Mouse (Mus musculus): Measurements from ENCODE around the gene Rbm14.
"Not testable (repeated sequence)": the region's sequence is repeated elsewhere in the genome, so short reads cannot be mapped to it uniquely, and the experiment has no call there.

The Rbm14 gene

DNA sequence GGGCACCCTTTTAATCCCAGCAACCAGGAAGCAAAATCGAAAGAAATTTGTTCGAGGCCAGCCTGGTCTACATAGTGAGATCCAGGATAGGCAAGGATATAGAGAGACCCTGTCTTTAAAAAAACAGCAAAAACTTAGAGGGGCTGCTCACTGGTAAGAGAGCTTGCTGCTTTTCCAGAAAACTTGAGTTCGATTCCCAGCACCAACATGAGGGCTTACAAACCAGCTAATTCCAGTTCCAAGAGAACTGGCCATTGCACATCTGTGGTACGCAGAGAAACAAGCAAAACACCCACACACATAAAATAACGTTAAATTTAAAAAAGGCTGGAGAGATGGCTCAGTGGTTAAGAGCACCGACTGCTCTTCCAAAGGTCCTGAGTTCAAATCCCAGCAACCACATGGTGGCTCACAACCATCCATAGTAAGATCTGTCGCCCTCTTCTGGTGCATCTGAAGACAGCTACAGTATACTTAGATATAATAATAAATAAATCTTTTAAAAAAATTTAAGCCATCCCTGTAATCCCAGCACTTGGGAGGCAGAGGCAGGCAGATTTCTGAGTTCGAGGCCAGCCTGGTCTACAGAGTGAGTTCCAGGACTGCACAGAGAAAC lies 1.0 kb upstream of the Rbm14 start:
- peak; percentile 4 for DNase-seq (ENCODE audit: low spot score)

- DNase-seq (ENCODE audit: low spot score), result no peak
These were observed 442 bp upstream of the Rbm14 start for GRCm38 (mm10) chr19:4811909-4812242.

DNA sequence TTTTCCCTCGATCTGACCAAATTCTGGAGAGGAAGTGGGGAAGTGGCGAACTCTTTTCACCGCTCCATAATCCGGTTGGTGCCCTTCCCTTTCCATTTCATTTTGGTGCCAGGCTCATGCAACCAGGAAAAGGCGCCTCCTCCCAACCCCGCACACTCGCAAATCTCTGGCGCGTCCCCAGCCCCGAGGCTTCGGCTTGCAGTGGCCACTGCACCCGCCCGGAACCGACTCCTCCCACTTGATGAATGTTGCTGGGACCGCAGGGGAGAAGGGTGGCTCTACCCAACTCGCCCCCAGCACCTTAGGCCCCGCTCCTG lies 730 bp downstream of the Rbm14 start:
- DNase-seq (ENCODE audit: low spot score), result no peak

GRCm38 (mm10) chr19:4810309-4810708 lies 1.1 kb downstream of the Rbm14 start:
- DNase-seq (ENCODE audit: low spot score), result peak; percentile 8

DNA sequence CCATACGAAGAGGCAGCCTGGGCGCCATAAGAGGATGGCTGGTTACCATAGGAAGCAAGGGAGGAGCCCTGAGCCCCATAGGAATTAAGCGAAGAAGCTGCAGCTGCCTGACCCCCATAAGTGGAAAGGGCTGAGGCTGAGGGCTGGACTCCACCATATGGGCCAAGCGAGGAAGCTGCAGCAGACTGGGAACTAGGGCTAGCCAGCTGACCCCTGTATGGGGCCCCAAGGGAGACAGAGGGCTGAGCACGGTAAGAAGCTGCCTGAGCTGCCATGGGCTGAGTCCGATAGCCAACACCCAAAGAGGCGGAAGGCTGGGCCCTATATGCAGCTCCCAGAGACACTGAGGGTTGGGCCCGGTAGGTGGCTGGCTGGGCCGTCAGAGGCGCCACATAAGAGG lies 8.2 kb downstream of the Rbm14 start:
- no peak for DNase-seq (ENCODE audit: low spot score)

DNA sequence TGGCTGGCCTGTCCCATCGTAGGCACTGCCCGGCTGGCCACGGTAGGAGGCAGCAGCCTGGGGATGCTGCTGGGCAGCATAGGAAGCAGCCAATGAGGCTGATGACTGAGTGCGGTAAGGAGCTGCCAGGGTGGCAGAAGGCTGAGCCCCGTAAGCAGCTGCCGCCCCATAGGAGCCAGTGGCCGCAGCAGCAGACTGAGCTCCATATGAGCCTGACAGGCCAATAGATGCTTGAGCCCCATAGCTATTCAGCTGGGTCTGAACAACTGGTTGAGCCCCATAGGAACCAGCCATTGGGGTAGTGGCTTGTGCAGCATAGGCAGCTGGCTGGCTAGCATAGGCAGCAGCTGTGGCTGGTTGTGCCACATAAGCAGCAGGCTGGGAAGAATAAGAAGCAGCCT lies 8.7 kb downstream of the Rbm14 start:
- no peak for DNase-seq (ENCODE audit: low spot score)

- no peak for DNase-seq (ENCODE audit: low spot score)
These were observed 12.4 kb downstream of the Rbm14 start for GRCm38 (mm10) chr19:4799083-4799482.

DNA sequence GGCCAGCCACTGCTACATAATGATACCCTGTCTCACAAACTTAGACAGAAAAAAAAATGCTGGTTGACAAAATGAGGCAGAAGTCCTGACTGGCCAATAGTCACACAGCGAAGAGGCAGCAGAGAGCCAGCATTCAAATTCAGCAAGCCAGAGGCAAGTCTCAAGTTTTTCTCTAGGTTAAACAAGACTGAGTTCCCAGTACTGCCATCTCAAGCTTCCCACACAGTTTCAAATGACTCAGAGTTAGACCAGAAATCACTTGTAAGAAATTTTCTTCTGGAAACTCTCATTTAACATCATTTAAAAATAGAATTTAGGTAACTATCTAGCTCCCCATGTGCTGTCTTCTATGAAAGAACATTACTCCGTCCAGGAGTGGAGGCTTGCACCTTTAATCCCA lies 13.6 kb downstream of the Rbm14 start:
- DNase-seq (ENCODE audit: low spot score), result no peak

GRCm38 (mm10) chr19:4795929-4796328 lies 15.5 kb downstream of the Rbm14 start:
- DNase-seq (ENCODE audit: low spot score), result no peak

GRCm38 (mm10) chr19:4793831-4794422 lies 17.5 kb downstream of the Rbm14 start, which contains the start of gene Rbm4:
Gene Rbm4, minus strand, starts transcription at chr19:4793901.
- peak; percentile 100 for DNase-seq (ENCODE audit: low spot score)

DNA sequence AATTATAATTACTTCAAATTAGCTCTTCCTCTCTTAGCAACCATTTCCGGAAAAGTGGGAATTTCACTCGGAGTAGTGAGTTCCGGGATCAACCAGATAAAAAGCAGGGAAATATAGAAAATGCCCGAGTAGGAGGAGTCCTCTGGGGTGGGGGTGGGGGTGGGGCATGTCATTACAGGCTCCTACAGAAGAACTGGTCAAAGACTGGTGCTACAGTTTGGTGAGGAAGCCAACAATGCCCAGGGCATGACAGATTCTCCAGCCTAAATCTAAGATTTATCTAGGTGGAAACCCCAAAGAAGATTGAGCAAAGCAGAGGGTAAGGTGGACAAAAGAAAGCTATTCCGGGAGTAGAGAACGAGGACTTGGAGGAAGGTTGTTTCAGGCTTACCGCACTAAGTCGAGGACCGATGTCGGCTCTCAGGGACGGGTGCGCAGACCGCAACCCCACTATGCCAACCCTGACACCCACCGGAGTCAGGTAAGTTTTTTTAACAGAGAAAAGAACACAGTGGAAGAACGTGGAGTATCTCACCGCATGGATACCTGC lies 18.1 kb downstream of the Rbm14 start:
- no peak for DNase-seq (ENCODE audit: low spot score)

- no peak for DNase-seq (ENCODE audit: low spot score)
These were observed 25.1 kb downstream of the Rbm14 start for GRCm38 (mm10) chr19:4786313-4786712.

- no peak for DNase-seq (ENCODE audit: low spot score)
These were observed 26.2 kb downstream of the Rbm14 start for GRCm38 (mm10) chr19:4785206-4785605.

DNA sequence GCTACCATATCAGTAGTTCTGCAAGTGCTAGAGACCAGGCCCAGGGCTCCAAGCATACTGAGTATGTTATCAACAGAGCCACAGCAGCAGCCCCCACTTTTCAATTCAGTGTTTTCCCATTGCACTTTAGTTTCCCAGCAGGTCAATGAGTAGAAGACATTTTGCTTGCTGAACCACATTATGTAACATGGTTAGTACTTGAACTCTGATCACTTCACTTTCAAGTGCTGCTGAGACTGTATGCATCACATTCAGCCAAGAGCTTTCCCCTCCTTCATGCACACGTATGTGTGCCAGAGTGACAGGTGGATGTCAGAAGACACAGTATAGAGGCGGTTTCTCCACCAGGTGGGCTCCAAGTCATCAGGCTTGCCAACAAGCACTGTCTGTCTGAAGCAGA lies 28.5 kb downstream of the Rbm14 start:
- DNase-seq (ENCODE audit: low spot score), result no peak

GRCm38 (mm10) chr19:4772785-4773184 lies 38.6 kb downstream of the Rbm14 start:
- DNase-seq (ENCODE audit: low spot score), result no peak

DNA sequence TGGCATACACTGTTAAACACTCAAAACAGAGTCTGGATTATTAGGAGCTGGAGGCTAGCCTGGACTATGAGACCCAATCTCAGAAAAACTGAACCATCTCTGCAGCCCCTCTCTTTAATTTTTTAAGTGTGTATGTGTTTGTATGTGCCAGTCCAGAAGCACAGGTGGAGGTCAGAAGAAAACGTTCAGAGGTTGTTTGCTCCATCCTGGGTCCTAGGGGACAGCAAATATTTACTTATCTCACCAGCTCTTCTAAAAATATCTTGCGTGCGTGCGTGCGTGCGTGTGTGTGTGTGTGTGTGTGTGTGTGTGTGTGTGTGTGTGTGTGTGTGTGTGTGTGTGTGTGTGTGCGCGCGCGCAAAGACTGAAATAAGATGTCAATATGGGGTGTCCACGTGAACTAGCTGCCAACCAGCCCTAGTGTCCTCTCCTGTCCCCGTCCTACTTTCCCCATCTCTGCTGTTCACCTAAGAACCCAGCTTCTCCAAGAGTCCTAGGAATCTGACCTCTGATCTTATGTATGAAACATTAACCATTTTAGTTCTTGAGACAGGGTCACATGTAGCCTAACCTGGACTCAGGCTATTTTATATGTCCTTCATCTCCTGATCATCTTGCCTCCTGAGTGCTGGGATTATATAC lies 43.8 kb downstream of the Rbm14 start:
- no peak for DNase-seq (ENCODE audit: low spot score)

DNA sequence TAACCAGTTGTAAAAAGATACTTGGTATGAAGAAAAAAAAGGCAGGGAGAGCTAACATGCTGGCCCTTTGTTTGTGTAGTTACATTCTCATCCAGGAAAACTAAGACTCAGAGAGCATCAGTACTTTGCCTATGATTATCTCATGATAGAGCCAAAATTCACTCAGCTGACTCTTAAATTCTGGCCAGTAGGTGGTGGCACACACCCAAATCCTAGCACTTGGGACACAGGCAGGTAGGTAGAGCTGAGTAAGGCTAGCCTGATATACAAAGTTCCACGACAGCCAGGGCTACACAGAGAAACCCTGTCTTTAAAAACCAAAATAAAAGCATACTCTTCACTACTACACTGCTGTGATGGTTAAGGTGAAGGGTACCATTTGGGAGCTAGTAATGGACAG lies 48.6 kb downstream of the Rbm14 start:
- DNase-seq (ENCODE audit: low spot score), result no peak

DNA sequence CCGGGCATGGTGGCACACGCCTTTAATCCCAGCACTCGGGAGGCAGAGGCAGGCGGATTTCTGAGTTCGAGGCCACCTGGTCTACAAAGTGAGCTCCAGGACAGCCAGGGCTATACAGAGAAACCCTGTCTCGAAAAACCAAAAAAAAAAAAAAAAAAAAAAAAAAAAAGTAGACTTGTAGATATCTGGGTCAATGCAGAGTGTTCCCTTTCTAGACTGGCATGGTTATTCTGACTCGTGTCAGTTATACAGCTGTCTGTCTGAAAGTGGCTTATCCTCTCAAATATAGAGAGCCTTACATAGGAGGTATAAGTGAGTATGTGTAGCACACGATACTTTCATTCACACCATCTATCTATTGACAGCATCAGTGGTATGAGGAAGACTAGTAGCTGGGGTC lies 50.9 kb downstream of the Rbm14 start:
- not testable (repeated sequence) for DNase-seq (ENCODE audit: low spot score)

- no peak for DNase-seq (ENCODE audit: low spot score)
These were observed 54.5 kb downstream of the Rbm14 start for GRCm38 (mm10) chr19:4756921-4757320.

GRCm38 (mm10) chr19:4756193-4756911 lies 55.1 kb downstream of the Rbm14 start, which contains the start of gene Rbm4b:
Gene Rbm4b, plus strand, starts transcription at chr19:4756497.
- peak; percentile 99 for DNase-seq (ENCODE audit: low spot score)

- DNase-seq (ENCODE audit: low spot score), result peak; percentile 95
These were observed 55.8 kb downstream of the Rbm14 start for GRCm38 (mm10) chr19:4755565-4756192.

Measured in embryo, embryonic 10.5 days (tissue).